Mouse (Mus musculus) embryo, embryonic 10.5 days (tissue): ENCODE measurements around the gene Kdelr2.

Source experiments
- DNase-seq: peaks from one replicate; pipeline ENCODE4 v3.0.0-alpha.2; 2015; ENCODE audit warnings: low spot score

Gene Kdelr2

DNA sequence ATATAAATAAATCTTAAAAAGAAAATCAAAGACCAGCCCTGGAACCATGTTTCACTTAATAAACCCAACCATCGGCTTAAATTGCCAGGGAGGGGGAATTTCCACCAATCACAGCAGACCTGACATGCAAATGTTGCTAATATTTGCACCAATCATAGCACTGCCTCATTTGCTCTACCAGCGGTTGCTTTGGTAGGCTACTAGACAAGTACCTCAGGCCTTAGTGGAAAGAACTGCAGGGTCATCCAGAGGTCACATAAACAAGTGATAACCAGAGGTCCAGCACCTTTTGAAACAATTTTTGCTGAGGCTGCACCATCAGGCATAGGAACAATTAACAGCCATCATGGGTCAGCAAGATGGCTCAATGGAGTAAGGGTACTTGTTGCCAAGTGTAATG, 2.1 kb upstream of the Kdelr2 start:
- DNase-seq, result no peak

DNA sequence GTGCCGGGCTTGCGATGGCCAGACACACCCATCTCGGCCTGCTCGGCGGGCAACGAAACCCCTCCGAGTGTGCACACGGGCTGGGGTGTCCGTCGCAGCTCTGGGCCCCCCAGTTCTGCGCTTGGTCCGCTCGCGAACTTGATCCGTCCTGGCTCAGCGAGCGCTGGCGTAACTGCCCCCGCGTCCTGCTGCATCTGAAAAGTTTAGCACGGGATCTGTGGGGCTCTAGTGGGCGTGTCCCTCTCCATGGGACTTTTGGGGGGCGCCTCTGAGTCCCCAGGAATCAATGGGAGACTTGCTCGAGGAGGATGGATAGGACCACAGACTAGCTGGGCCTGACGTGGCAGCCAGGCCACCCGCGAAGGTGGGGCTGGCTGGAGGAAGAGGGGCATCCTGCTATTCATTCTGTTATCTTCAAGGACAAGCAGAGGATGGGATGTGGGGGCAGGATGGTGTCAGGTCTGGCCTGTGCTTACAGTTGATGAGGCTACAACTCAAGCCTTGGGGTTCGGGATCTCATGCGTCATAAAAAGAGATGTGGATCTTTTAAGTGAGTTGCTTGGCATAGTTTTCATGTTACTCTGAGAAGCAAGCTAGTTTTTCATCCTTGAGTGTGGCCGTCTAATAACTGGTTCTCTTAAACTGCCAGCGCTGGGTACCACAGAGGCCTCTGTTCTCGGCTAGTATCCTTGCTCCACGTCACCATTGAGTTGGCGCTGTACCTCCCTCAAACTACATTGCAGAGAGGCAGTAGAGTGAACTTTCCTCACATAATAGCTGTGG, 701 bp downstream of the Kdelr2 start:
- peak; percentile 32 for DNase-seq

DNA sequence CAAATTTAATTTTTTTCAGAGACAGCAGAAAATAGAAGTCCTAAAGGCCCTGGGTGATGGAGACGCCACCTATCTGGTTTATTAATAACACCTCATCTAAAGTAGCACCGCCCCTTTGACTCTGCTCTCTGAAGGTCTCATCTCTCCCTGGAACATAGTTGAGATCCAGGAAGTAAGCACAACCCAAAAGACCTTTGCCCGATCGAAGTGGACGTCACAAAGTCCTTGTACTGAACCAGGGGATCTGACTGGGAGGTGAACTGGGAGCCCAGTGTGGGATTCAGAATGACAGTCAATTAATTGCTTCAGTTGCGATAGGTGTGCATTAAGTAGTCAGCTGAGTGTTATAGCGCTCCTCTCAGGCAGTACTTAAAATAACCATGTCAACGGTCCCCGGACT, 1.6 kb downstream of the Kdelr2 start:
- no peak for DNase-seq

GRCm38 (mm10) chr5:143406548-143406947, 2.9 kb downstream of the Kdelr2 start:
- DNase-seq, result no peak

DNA sequence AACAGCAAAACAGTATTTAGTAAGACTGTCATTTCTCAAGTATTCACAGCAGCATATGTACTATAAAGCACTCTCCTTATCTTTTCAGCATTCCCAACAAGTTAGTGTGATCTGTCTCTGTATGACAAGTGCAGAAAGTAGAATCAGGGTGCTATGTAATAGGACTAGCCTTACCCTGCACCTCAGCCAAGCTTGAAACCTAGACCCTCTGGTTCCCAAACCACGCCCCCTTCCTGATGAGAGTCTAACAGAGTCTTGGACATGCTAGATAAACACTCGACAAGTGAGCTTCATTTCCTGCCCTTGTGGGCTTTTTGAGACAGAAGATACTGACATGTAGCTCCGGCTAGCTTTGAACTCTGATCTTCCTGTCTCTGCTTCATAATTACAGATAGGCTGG, 5.6 kb downstream of the Kdelr2 start:
- no peak for DNase-seq

DNA sequence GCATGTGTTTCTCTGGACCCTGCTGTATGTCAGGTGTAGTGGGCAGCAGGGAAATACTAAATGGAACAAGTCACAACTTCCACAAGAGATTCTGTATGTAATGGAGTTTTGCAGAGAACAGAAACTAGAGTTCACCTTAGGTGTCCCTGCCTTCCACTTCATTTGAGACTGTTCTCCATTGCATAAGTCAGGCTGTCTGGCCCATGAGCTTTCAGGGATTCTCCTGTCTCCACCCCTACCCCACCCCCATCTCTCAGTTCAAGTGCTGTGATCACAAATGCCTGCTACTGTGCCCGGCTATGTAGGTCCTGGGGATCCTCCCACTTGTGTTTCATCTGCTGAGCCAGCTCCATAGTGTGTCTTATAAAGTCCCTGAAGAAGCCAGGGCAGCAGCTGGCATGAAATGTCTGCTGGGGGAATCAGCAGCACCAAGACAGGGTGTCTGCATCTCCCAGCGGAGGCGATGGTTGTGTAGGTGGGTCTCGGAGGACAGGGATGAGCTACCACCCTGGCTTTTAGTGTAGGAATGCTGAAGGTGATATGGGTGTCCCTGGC, 7.3 kb downstream of the Kdelr2 start:
- no peak for DNase-seq

DNA sequence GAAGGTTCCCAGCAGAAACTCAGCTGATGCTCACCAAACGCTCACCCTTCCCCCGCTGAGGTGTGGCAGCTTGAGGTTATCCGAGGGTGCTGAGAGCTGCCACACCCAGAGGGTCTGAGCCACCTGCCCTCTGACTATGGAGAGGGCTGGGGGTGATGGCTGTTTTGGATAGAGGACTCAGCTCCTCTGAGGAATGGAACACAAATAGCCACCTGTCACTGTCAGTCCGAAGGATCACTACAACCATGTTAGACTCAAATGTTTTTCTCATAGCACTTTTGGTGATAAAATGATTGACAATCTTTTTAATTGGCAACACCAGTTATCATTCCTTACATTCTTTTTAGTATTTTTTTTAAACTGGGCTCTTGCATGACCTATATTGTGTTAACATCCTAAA, 17.8 kb downstream of the Kdelr2 start:
- DNase-seq, result no peak

DNA sequence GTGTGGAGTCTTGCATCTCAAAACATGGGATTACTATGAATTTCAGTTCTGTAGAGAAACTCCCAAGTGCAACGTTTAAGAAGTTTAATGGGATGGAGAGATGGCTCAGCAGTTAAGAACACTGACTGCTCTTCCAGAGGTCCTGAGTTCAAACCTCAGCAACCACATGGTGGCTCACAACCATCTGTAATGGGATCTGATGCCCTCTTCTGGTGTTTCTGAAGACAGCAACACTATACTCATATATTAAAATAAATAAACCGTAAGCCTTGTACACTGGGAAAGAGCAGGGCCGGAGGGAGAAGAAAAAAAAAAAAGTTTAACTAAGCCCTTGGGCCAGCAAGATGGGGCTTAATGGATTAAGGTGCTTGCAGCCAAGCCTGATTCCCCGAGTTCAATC, 19.4 kb downstream of the Kdelr2 start:
- DNase-seq, result no peak

- DNase-seq, result peak; percentile 79
Measured at GRCm38 (mm10) chr5:143423899-143424519, 20.4 kb downstream of the Kdelr2 start.

- peak; percentile 88 for DNase-seq
Measured at GRCm38 (mm10) chr5:143434421-143434820, 30.8 kb downstream of the Kdelr2 start.

- DNase-seq, result no peak
Measured at GRCm38 (mm10) chr5:143441298-143441697, 37.7 kb downstream of the Kdelr2 start.

DNA sequence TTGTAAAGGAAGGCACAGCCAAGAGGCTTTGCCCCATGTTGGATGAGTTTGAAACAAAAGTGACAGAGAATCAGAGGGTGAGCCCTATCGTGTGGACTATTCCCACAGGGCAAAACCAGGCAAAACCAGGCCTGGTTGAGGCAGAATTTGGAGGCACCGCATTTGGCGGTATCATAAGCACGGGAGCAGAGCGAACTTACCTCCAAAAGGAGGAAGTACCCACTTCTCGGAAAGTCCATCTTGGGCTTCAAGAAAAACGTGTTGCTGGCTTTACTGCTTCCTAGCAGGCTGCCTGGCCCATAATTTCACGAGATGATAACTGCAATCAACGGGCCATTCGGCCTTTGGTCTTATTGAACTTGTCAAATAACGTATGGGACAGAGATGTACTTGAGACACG, 38.1 kb downstream of the Kdelr2 start:
- no peak for DNase-seq

DNA sequence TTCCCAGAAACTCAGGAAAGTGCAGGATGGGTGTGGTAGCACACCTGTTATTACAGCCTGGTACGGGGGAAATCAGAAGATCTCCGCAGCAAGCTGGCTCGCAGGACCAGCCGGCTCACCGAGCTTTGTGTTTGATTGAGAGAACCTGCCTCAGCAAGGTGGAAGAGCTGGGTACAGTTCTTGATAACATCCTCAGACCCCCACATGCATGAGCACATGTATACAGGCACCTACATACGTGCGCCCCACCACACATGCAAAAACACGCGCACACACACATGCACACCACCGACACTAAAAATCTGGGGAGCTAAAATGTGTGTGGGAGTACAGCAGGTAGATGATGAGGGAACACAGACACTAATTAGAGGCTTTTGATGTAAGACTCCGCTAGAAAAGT, 60.0 kb downstream of the Kdelr2 start:
- no peak for DNase-seq

GRCm38 (mm10) chr5:143464100-143464756, 60.6 kb downstream of the Kdelr2 start, which contains the start of gene Daglb:
Daglb (plus strand) TSS chr5:143464584.
- DNase-seq, result peak; percentile 95

DNA sequence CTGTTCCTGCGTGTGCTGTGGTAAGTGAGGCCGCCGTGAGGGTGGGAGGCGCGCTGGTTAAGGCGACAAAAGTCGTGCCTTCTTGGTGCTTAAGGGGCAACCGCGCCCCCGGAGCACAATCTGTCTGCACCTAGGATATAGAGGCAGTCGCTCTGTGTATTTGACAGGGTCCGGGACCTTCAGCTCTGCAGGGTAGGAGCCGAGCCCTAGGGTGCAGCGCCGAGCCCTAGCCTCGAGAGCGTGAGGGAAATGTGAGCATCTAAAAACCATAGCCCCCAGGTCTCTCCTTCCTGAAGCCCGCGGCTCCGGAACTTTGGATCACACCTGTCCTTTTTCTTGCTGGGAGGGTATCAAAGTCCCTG, 61.1 kb downstream of the Kdelr2 start:
- no peak for DNase-seq

- DNase-seq, result peak; percentile 4
Measured at GRCm38 (mm10) chr5:143465156-143466085, 61.8 kb downstream of the Kdelr2 start.

GRCm38 (mm10) chr5:143466891-143467669, 63.4 kb downstream of the Kdelr2 start:
- no peak for DNase-seq

GRCm38 (mm10) chr5:143467931-143468330, 64.3 kb downstream of the Kdelr2 start:
- DNase-seq, result no peak

GRCm38 (mm10) chr5:143469628-143470027, 66.0 kb downstream of the Kdelr2 start:
- DNase-seq, result no peak

DNA sequence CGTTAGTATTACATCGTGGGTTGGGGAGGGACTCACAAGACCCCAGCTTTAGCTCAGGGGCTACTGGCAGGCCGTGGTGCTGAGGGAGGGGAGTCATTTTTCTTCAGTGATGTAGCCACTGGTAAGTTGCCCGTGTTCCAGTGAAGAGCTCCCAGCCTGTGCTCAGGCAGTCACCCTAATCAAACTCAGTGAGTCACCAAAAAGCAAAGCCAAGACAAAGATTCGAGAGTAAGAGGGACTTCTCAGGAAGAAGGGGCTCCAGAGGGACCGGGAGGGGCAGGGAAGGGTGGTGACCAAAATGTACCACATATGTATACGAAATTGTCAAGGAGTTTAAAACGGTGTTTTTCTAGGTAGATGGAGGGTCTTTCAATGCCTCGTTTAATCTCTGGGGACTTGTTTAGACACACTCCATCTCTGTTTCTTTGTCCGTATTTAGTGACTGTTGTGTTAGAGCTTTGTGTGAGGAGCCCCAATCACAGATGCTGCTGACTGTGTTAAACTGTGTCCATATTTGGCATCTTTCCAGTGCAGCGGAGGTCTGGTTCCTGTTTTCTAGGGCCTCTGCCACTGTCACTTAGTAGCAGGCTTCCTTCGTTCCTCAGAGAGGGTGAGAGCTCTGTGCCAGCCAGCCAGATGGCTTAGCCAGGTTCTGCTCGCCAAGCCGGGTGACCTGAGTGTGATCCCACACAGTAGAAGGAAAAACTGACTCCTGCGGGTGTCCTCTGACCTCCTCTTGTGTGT, 67.0 kb downstream of the Kdelr2 start:
- peak; percentile 3 for DNase-seq
